ENCODE assay signal across 8 mouse cellular contexts in genomic region chr7:81478261-81478660, GRCm38 (mm10). TPM values are rescaled to one million over a fixed set of nuclear protein-coding genes. Genes with fewer than 3 reads are reported as not detected.
"Had no signal": no experiment of that assay in that cellular context is flagged by ENCODE, and none has a peak within 500 bp of the region (broad histone marks: within the 10 kb centered on the region; RNA-seq: fewer than 3 reads in every experiment).

No protein-coding gene starts in this region.

RNA-seq across cellular contexts. Expression of gene Ap3b2, which starts 15.5 kb away (rescaled TPM):
- polyA plus RNA-seq: liver, adult 2 months; myocyte had no signal

RNA-seq across cellular contexts. Expression of gene BC048679, which starts 19.8 kb away (rescaled TPM):
- polyA plus RNA-seq: limb, embryonic 13.5 days; liver, adult 2 months; liver, embryonic 14.5 days; lung, embryonic 16.5 days; midbrain, embryonic 13.5 days; myocyte; neural tube, embryonic 11.5 days; neural tube, embryonic 15.5 days had no signal
